Mouse (Mus musculus) neural tube, embryonic 13.5 days (tissue): ENCODE results near the gene St7l. TPM values are rescaled to one million over a fixed set of nuclear protein-coding genes. Genes with fewer than 3 reads are reported as not detected.

Source experiments
- ATAC-seq: fragments of 200-750 bp; cut with Nextera tagmentation; 2 replicates; pipeline ENCODE4 v1.8.0; 2017; ENCODE audit warnings: low read depth, mild to moderate bottlenecking, moderate TSS enrichment, moderate library complexity
- H3K27ac ChIP-seq: fragments of 300-500 bp; sonication (generic); replicated peaks from 2 replicates; pipeline ENCODE4 v1.5.1; 2015; ENCODE audit warnings: moderate library complexity, mild to moderate bottlenecking, inconsistent platforms
- H3K27me3 ChIP-seq: fragments of 300-500 bp; sonication (generic); 2 replicates; pipeline ENCODE4 v1.6.1; 2015; ENCODE audit warnings: mild to moderate bottlenecking, inconsistent platforms
- H3K36me3 ChIP-seq: fragments of 300-500 bp; sonication (generic); 2 replicates; pipeline ENCODE4 v1.6.1; 2015; ENCODE audit warnings: mild to moderate bottlenecking, inconsistent platforms
- H3K4me1 ChIP-seq: fragments of 300-500 bp; sonication (generic); replicated peaks from 2 replicates; pipeline ENCODE4 v1.6.1; 2015; ENCODE audit warnings: inconsistent platforms
- H3K4me2 ChIP-seq: fragments of 300-500 bp; sonication (generic); 2 replicates; pipeline ENCODE4 v1.6.1; 2015; ENCODE audit warnings: inconsistent platforms, mild to moderate bottlenecking, moderate library complexity
- H3K4me3 ChIP-seq: fragments of 300-500 bp; sonication (generic); 2 replicates; pipeline ENCODE4 v1.5.1; 2015; ENCODE audit warnings: mild to moderate bottlenecking, inconsistent platforms
- H3K9ac ChIP-seq: fragments of 300-500 bp; sonication (generic); 2 replicates; pipeline ENCODE4 v1.6.1; 2015; ENCODE audit warnings: moderate library complexity, mild to moderate bottlenecking, inconsistent platforms
- H3K9me3 ChIP-seq: fragments of 300-500 bp; sonication (generic); 2 replicates; pipeline ENCODE4 v1.6.1; 2016; ENCODE audit warnings: inconsistent platforms
- WGBS: fragments of 180-500 bp; shearing (Covaris S2); methylation state at CpG from one replicate; pipeline ENCODE4 v1.1.7; 2015; 5-methylcytosine and 5-hydroxymethylcytosine counted together
- polyA plus RNA-seq: library from polyadenylated mRNA; unstranded; fragments of >200 nt; fragmentation: Nextera tagmentation; extraction: Ambion mirVana; gene quantifications from 2 replicates; pipeline ENCODE4 v1.2.1, GENCODE M21; 2015

Gene St7l
- polyA plus RNA-seq, 1 experiment from 2014 or later = 40.4 TPM

DNA sequence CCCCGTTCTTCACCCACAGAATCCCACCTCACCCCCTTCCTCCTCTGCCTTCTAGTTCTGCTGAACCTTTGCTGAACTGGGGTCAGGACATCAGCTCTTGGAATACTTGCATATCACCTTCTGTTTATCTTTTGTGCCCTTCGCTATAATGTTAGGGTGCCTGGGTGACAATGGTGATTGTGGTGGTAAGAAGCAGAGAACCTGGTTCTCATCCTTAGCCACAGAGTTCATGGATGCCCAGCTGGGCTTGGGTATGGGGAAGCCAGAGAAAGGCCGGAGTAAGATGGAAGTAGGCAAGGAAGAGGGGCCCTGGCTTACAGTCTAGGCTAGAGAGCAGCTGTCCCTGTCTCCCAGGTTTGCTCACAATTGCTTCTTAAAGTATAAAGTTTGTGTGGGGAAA is 90.3 kb downstream of the St7l start:
- WGBS = 91% methylated on average over 3 of the region's 3 CpGs
- H3K4me2 ChIP-seq = no peak overlapping the region
- H3K4me1 ChIP-seq = no peaks in the 10 kb centered on the region
- H3K4me3 ChIP-seq = no peak overlapping the region
- H3K9ac ChIP-seq = no peak overlapping the region
- ATAC-seq = no peak
- H3K9me3 ChIP-seq = no peaks in the 10 kb centered on the region
- no peak overlapping the region for H3K27ac ChIP-seq
- H3K27me3 ChIP-seq = peaks cover 17% of the 10 kb centered on the region
- peaks cover 49% of the 10 kb centered on the region for H3K36me3 ChIP-seq

DNA sequence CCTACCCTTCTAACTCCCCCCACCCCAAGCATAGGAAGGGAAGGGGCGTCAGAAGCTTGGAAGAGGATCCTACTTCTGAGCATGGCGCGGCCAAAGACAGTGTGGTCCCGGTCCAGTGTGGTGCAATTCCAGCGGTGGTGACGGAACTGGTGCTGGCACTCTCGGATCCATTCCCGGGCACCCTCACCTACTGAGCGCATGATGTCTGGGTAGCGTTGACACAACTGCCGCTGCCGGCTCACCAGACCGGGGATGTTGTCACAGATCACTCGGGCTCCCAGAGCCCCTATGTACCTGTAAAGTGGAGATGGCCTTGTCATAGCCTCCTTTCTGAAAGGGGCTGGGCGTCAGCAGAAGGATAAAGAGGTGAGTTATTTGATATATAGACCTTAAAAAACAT is 90.7 kb downstream of the St7l start:
- ATAC-seq = no peak
- WGBS = 95% methylated on average over 15 of the region's 15 CpGs
- Histone ChIP-seq H3K4me3 (no peak overlapping the region), H3K4me1 (no peaks in the 10 kb centered on the region), H3K36me3 (peaks cover 49% of the 10 kb centered on the region), H3K9ac (no peak overlapping the region), H3K4me2 (no peak overlapping the region), H3K9me3 (no peaks in the 10 kb centered on the region), H3K27ac (no peak overlapping the region), H3K27me3 (peaks cover 21% of the 10 kb centered on the region)

DNA sequence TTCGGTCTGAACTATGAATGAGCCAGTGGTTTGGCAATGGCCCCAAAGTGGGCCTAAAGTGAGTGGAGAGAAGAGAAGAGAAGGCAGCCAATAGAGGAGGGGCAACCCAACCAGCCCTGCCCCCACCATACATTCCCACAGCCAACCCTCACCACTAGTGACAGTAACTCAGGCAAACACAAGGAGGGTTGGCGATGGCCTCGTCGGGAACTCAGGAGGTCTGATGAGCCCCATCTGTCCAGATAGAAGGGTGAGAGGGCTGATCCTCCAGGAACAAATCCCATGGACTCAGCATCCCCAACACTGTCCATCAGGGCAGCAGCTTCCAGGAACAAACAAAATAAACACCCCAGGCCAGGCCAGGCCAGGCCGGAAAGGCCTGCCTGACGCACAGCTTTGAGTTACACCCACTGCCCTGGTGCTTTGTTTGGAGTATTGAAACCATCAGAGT is 92.4 kb downstream of the St7l start:
- Histone ChIP-seq H3K4me1 (peaks cover 5% of the 10 kb centered on the region), H3K4me2 (no peak overlapping the region), H3K4me3 (no peak overlapping the region), H3K27me3 (peaks cover 37% of the 10 kb centered on the region), H3K27ac (no peak overlapping the region), H3K9ac (no peak overlapping the region), H3K36me3 (peaks cover 37% of the 10 kb centered on the region), H3K9me3 (no peaks in the 10 kb centered on the region)
- ATAC-seq = no peak
- 89% methylated on average over 6 of the region's 6 CpGs for WGBS

DNA sequence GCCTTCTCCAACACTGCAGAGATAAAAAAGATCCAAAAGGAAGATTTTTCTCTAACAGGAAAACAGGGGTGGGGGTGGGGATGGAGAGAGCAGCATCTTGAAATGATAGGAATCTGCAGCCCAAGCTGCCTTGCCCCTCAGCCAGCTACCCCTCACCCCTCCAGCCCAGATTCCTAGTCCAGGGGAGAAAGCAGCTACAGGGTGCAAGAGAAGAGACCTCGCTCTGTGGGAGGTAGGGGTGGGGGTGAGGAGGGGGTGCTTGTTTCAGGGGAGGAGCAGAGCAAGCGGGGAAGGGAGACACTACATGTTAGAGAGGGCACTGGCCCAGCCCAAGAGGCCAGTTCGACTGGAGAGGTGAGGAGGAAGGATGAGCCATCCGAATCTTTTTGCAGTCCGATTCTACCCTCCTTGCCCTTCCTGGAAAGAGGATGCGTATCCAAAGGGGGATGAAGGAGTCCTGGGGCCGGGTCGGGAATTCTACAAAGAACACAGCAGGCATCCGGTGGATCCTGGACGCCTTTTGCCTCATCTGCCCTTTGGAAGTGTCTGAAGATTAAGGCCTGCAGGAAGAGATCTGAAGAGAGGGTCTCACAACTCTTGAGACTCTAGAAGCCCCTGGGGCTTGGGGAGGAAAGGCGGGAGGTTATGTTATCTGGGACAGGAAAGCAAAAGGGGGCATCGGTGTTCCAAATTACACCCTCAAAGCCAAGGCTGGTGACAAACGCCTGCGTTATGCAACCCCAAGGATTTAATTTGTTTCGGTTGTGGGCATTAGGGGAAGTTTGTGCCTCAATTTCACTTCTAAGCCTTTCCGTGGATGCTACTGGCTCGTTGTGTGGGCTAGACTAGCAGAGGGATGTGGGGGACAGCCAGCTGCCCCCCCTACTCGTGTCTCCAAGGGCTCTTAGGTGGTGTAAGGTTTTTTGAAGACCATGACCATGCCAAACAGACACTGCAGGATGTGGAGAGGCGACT is 96.5 kb downstream of the St7l start:
- peaks cover 2% of the 10 kb centered on the region; the same call in 1 of the 2 replicates for H3K36me3 ChIP-seq
- WGBS = 14% methylated on average over 19 of the region's 19 CpGs
- H3K9me3 ChIP-seq = no peaks in the 10 kb centered on the region
- H3K4me1 ChIP-seq = peaks cover 27% of the 10 kb centered on the region
- ATAC-seq = no peak
- H3K4me2 ChIP-seq = peak overlapping the region; percentile 65; the same call in 1 of the 2 replicates
- peaks cover 78% of the 10 kb centered on the region for H3K27me3 ChIP-seq
- peak overlapping the region; percentile 57 for H3K4me3 ChIP-seq
- H3K9ac ChIP-seq = no peak overlapping the region
- no peak overlapping the region for H3K27ac ChIP-seq

DNA sequence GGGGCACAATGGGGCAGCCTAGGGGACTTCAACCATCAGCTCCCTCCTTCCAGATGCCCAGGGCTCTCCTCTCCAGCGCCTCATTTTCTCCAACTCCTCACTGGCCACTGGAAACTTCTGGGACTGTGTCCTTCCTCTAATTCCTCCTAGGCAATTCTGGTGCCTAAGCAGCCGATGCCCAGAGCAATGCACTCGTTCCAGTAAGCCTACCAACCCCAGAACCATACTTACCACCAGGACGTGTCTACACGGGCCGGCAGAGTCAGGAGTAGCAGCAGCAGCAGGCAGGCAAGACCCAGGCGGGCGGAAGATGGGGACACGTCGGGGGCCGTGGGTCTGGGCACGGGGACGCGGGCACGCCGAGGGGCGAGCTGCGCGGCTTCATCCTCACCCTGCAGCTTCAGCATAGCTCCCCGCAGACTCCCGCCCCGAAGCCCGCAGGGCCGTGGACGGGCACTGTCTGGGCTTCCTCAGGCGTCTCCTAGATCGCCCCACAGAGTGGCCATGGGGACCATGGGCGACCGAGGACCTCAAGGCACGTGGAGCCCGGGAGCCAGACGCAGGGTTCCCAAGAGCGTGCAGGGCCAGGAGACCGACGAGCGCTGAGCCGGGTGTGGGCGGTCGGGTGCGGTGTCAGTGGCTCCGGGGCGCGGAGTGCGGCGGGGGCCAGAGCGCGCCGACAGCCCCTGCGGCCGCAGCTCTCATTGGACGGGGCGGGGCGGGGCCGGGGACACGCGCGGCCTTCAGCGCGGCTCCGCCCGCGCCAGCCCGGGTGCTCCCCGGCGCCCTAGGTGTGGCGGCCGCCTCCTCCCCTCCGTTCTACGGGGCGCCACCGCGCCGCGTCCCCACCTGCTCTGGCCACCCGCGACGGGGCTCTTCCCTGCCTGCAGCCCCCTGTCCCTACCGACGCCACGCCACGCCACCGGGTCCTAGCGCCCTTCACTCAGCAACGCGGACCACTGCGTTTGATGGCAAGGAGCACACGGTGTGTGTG is 97.6 kb downstream of the St7l start, which contains the start of gene Wnt2b:
TSS of gene Wnt2b (minus strand) at position 856 of the 994 bp plus-strand sequence.
- H3K4me2 ChIP-seq = peak within 1 kb of the TSS; percentile 65
- H3K27me3 ChIP-seq = peaks cover 88% of the 10 kb centered on the region
- H3K4me3 ChIP-seq = peak within 1 kb of the TSS; percentile 57
- H3K9me3 ChIP-seq = no peaks in the 10 kb centered on the region
- H3K4me1 ChIP-seq = peaks cover 27% of the 10 kb centered on the region
- H3K27ac ChIP-seq = no peak within 1 kb of the TSS
- peak; percentile 64 for ATAC-seq
- no peaks in the 10 kb centered on the region for H3K36me3 ChIP-seq
- 1% methylated on average over 74 of the region's 87 CpGs for WGBS
- H3K9ac ChIP-seq = peak within 1 kb of the TSS; percentile 65

DNA sequence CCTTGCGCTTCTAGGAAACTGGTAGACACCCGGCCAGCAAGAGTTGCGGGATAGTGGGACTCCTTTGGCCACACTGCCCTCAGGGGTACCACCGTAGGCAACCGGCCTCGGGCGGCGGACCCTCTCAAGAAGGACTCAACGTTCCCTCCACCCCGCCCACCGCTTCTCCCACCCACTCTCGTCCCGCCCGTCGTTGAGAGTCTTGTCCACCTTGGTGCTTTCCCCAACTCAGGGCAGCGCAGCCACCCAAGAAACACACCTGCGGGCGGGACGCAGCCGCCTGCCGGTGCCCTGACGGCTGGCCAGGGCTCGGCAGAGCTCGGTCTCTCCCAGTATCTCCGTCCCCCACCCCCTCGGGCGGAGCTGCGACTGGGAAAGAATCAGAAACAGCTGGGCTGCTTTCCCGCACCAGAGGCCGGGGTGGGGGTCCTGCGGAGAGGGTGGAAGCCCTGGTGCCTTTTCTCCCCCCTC is 98.4 kb downstream of the St7l start:
- Histone ChIP-seq H3K9me3 (no peaks in the 10 kb centered on the region), H3K4me2 (peak overlapping the region; percentile 65), H3K36me3 (no peaks in the 10 kb centered on the region), H3K9ac (0 out of 2 replicates have a peak overlapping the region, but pooled peaks have one; percentile 65), H3K4me3 (peak overlapping the region; percentile 57), H3K27ac (no peak overlapping the region), H3K27me3 (peaks cover 92% of the 10 kb centered on the region), H3K4me1 (peaks cover 27% of the 10 kb centered on the region)
- peak; percentile 12; the same call in 1 of the 2 replicates for ATAC-seq
- 2% methylated on average over 23 of the region's 31 CpGs for WGBS

DNA sequence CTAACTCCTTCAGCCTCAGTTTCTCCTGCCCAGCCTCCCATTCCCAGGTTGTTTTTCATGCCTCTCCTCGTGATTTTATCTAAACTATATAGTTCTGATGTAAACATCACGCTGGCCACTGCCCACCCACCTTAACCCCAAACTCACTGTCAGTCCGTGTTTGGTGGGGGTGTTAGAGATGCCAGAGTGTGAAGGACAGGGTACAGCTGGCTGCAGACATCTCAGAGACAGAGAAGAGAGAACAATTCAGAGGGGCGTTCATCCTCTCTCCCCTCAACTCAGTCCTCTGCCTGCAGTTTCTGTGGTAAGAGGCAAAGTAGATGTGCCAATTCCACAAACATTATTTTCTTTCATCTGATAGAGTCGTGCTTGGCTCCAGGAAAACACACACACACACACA is 99.1 kb downstream of the St7l start:
- H3K4me1 ChIP-seq = peaks cover 30% of the 10 kb centered on the region
- no peak overlapping the region for H3K9ac ChIP-seq
- H3K4me2 ChIP-seq = no peak overlapping the region
- H3K9me3 ChIP-seq = no peaks in the 10 kb centered on the region
- no peak overlapping the region for H3K4me3 ChIP-seq
- 12% methylated on average over 5 of the region's 5 CpGs for WGBS
- peaks cover 88% of the 10 kb centered on the region for H3K27me3 ChIP-seq
- no peak for ATAC-seq
- H3K36me3 ChIP-seq = no peaks in the 10 kb centered on the region
- H3K27ac ChIP-seq = no peak overlapping the region

DNA sequence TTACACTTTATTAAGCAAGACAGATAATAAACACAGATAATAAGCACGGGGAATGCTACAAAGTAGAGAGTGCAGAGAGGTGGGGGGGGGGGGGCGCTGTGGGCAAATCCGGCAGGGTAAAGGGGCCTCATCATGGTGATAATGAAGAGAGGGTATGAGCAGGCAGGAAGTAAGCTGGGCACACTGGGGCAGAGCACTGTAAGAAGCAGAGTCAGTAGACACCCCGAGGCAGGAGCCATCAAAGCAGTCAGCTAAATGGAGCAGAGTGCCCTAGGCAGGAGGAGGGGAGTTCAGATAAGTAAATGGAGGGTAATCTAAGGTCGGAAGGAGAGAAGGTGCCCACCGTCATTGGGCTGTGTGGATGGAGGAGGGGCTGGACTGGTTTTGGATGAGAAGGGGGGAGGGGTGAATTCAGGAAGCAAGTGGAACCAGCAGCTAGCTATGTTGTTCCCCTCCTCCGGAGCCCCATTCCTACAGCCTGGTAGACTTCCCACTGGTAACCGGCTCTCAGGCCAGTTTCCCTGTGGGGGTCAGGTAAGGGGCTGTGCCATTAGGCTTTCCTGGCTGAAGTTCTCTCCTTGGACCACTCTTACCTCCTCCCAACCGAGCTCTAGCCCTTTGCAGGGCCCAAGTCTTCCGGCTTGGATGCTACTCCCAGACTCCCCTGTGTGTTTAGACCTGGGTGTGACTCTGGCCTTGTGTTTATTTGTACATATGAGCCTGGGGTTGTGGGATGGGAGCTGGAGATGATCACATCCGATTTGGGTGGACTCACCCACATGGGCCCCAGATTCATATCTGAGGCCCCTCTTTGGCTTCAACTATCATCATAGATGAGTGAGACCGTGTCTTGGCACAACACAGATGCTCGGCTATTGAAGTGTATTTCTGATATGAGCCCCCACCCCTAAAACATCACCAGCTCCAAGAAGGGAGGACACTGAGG is 99.8 kb downstream of the St7l start:
- ATAC-seq = no peak
- 30% methylated on average over 13 of the region's 13 CpGs for WGBS
- Histone ChIP-seq H3K27me3 (peaks cover 80% of the 10 kb centered on the region), H3K36me3 (no peaks in the 10 kb centered on the region), H3K4me3 (no peak overlapping the region), H3K4me2 (no peak overlapping the region), H3K9ac (no peak overlapping the region), H3K9me3 (no peaks in the 10 kb centered on the region), H3K27ac (no peak overlapping the region), H3K4me1 (peaks cover 34% of the 10 kb centered on the region)

DNA sequence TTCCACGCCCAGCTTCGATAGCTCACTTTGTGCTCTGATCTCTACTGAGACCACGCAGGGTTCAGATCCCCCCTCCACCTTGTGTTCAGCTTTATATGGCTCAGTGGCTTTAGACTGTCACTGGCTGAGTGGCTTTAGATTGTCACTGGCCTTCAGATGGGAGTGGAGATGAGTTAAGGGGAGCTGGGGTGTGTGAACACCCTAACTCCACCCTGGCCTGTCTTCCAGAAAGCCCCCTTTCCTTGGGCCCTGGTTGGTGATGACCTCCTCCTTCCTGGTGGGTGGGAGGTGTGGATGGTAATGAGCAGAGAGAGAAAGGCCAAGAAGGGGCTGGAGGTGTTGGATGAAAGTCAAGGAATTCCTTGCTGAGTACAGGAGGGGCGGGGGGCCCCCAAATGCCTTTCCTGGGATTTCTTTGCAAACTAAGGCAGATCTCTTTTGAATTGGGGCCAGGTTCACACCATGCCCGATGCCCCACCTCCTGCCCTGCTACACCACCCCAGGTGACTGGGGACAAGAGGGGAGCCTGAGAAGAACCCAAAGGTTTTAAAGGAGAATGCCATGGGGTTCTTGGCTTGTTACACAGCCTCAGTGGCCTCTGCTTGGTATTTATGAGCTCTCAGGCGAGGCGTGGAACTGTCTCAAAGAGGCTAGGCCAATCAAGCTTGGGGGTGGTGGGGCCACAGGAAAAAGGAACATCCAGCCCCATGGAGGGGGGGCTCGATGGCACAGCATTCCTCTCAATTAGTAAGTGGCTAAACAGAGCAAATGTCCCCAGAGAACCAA is 101.5 kb downstream of the St7l start:
- H3K4me2 ChIP-seq = no peak overlapping the region
- H3K27ac ChIP-seq = no peak overlapping the region
- 64% methylated on average over 8 of the region's 8 CpGs for WGBS
- no peak overlapping the region for H3K9ac ChIP-seq
- no peaks in the 10 kb centered on the region for H3K36me3 ChIP-seq
- no peak for ATAC-seq
- H3K9me3 ChIP-seq = no peaks in the 10 kb centered on the region
- H3K27me3 ChIP-seq = peaks cover 64% of the 10 kb centered on the region
- no peak overlapping the region for H3K4me3 ChIP-seq
- peaks cover 34% of the 10 kb centered on the region for H3K4me1 ChIP-seq

DNA sequence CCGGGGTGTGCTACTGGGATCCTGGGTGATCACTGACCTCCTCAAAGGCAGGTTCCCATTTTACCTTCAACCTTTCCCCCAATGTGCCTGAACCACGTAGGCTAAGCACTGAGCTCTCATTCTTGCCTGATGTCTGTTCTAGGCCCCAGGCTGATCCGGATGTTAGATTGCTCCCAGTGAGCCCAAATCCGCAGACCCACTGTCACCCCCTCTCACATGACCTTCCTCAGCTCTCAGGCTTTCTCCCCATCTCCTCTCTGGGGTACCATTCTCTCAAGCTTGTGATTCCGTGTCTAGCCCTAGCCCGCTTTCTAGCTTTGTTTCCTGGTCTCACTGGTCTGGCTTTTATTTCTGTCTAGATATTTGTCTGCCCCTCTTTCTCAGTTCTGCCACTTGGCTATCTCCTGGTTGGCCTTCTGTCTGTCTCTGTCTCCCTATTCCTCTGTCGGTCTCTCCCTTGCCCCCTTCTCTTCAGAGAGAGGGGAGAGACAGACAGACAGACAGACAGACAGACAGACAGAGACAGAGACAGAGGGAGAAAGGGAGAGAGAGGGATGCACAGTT is 102.3 kb downstream of the St7l start:
- Histone ChIP-seq H3K27me3 (peaks cover 56% of the 10 kb centered on the region), H3K36me3 (no peaks in the 10 kb centered on the region), H3K4me2 (no peak overlapping the region), H3K4me1 (peaks cover 30% of the 10 kb centered on the region), H3K9me3 (no peaks in the 10 kb centered on the region), H3K27ac (no peak overlapping the region), H3K9ac (no peak overlapping the region), H3K4me3 (no peak overlapping the region)
- ATAC-seq = no peak
- 84% methylated on average over 7 of the region's 7 CpGs for WGBS
